19 mouse cellular contexts compared by ENCODE assay signal in the genomic region with DNA sequence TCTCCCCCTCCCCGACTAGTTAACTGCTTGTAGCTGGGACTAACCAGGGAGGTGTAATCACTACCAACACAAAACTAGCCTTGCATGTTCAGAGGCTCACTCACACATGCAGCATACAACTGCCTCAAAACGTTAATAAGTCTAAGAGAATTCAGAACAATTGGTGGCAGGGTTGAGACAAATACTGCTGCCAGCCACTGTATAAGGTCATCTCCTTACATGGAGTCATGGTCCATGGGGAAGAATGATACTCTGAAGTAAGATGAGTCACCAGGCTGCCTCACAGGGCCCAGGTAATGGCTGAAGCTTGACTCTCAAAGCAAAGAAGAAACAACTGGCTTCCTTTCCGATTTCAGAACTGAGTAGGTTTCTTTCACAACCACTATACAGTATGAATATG.
A peak's percentile ranks its signal among the peaks of the same experiment; 100 is the strongest.
DNase-seq lines count a peak whose midpoint lies in the region; ATAC-seq and TF ChIP-seq lines count a peak whose summit lies in the region.
"Had no signal": no experiment of that assay in that cellular context is flagged by ENCODE, and none has a peak within 500 bp of the region (broad histone marks: within the 10 kb centered on the region; RNA-seq: fewer than 3 reads in every experiment).

No protein-coding gene starts in this region.

- CTCF ChIA-PET in Patski (lab: Charles Lee), result interaction anchor here (1.9 kb wide), 1 partner anchor 13 kb away, joined by 4 read pairs; no protein-coding TSS in a partner anchor

- H3K9ac ChIP-seq in hindbrain, embryonic 12.5 days, result no peak overlapping the region

- no peaks in the 10 kb centered on the region for H3K9me3 ChIP-seq in heart, embryonic 10.5 days
- no peaks in the 10 kb centered on the region for H3K9me3 ChIP-seq in hindbrain, embryonic 12.5 days (replicated peaks)
- H3K9me3 ChIP-seq: G1E had no signal

- no peaks in the 10 kb centered on the region for H3K36me3 ChIP-seq in heart, embryonic 10.5 days
- H3K36me3 ChIP-seq in hindbrain, embryonic 12.5 days, result no peaks in the 10 kb centered on the region
- H3K36me3 ChIP-seq: G1E had no signal

- POLR2A ChIA-PET in Patski (lab: Charles Lee), result no interaction called here

- H3K4me3 ChIP-seq in heart, embryonic 10.5 days, result no peak overlapping the region
- no peak overlapping the region for H3K4me3 ChIP-seq in hindbrain, embryonic 12.5 days

- no peaks in the 10 kb centered on the region for H3K27me3 ChIP-seq in heart, embryonic 10.5 days (ENCODE audit: insufficient read depth, poor library complexity, severe bottlenecking)
- H3K27me3 ChIP-seq in Patski, result no peaks in the 10 kb centered on the region
- no peaks in the 10 kb centered on the region for H3K27me3 ChIP-seq in hindbrain, embryonic 12.5 days
- H3K27me3 ChIP-seq: CH12.LX had no signal

- H3K4me1 ChIP-seq in heart, embryonic 10.5 days, result no peaks in the 10 kb centered on the region
- no peaks in the 10 kb centered on the region for H3K4me1 ChIP-seq in hindbrain, embryonic 12.5 days

- DNase-seq in heart, adult 11 months, result peak; percentile 58
- no peak for DNase-seq in heart, embryonic 10.5 days (ENCODE audit: low spot score)
- no peak for DNase-seq in Patski (ENCODE audit: low read depth, low spot score)
- DNase-seq: adrenal gland, adult 2 months; adrenal gland, adult 8-10 months; adrenal gland, postnatal 10 days; adrenal gland, postnatal 14 days; adrenal gland, postnatal 25 days; adrenal gland, postnatal 36 days; B cell, adult 2 months; cerebellum, adult 11 months; cerebellum, adult 11-12 months; cerebellum, adult 18-20 months; cerebellum, adult 2 months had no signal

- WGBS in heart, embryonic 10.5 days, result 81% methylated on average over 3 of the region's 3 CpGs
- WGBS in hindbrain, embryonic 12.5 days, result 84% methylated on average over 3 of the region's 3 CpGs

- H3K27ac ChIP-seq in heart, embryonic 10.5 days, result no peak overlapping the region
- no peak overlapping the region for H3K27ac ChIP-seq in hindbrain, embryonic 12.5 days

- in situ Hi-C loops in Patski (cut with MboI; ENCODE audit: low pct_unique_long_range_greater_than_20kb), result no loop called here

- ATAC-seq in Patski, result peak; percentile 51
- no peak for ATAC-seq in hindbrain, embryonic 12.5 days (ENCODE audit: low FRiP score)
- ATAC-seq: activated CD4-positive, CD25-positive, alpha-beta regulatory T cell, adult 4 months; CD4-positive, CD25-positive, alpha-beta regulatory T cell, adult 4 months had no signal

- no peak for TF ChIP-seq CTCF in Patski (IDR thresholded peaks at IDR 0.05)

- H3K4me2 ChIP-seq in hindbrain, embryonic 12.5 days (replicated peaks), result no peak overlapping the region
